Mouse (Mus musculus): ENCODE measurements at regions not wholly inside any gene's neighbourhood (a gene's known extent, or its start where the extent isn't known, plus 50 kb on each side); places are given as distances from the start of the nearest gene placed in this dataset.
A peak's percentile ranks its signal among the peaks of the same experiment; 100 is the strongest.

- DNase-seq (ENCODE audit: low read depth, low spot score): peak; percentile 35
Observed at GRCm38 (mm10) chr13:78580863-78581595, 381.5 kb upstream of the Nr2f1 start.

GRCm38 (mm10) chr13:78577497-78577896 lies 377.9 kb upstream of the Nr2f1 start:
- no peak for DNase-seq (ENCODE audit: low read depth, low spot score)

- peak; percentile 69 for DNase-seq (ENCODE audit: low read depth, low spot score)
Observed at GRCm38 (mm10) chr13:78576300-78577296, 377.0 kb upstream of the Nr2f1 start.

GRCm38 (mm10) chr13:78571093-78571492 lies 371.5 kb upstream of the Nr2f1 start:
- DNase-seq (ENCODE audit: low read depth, low spot score): no peak

- peak; percentile 11 for DNase-seq (ENCODE audit: low read depth, low spot score)
Observed at GRCm38 (mm10) chr13:78524446-78524937, 324.9 kb upstream of the Nr2f1 start.

- DNase-seq (ENCODE audit: low read depth, low spot score): no peak
Observed at GRCm38 (mm10) chr13:78520771-78521170, 321.2 kb upstream of the Nr2f1 start.

GRCm38 (mm10) chr13:78520186-78520585 lies 320.6 kb upstream of the Nr2f1 start:
- no peak for DNase-seq (ENCODE audit: low read depth, low spot score)

- no peak for DNase-seq (ENCODE audit: low read depth, low spot score)
Observed at GRCm38 (mm10) chr13:78500551-78500950, 301.0 kb upstream of the Nr2f1 start.

GRCm38 (mm10) chr13:78483760-78484357 lies 284.3 kb upstream of the Nr2f1 start:
- DNase-seq (ENCODE audit: low read depth, low spot score): peak; percentile 4

- peak; percentile 12 for DNase-seq (ENCODE audit: low read depth, low spot score)
Observed at GRCm38 (mm10) chr13:78482929-78483759, 283.6 kb upstream of the Nr2f1 start.

GRCm38 (mm10) chr13:78451333-78452070 lies 251.9 kb upstream of the Nr2f1 start:
- DNase-seq (ENCODE audit: low read depth, low spot score): no peak

GRCm38 (mm10) chr13:78446726-78447031 lies 247.1 kb upstream of the Nr2f1 start:
- no peak for DNase-seq (ENCODE audit: low read depth, low spot score)

GRCm38 (mm10) chr13:78445891-78446725 lies 246.6 kb upstream of the Nr2f1 start:
- peak; percentile 67 for DNase-seq (ENCODE audit: low read depth, low spot score)

- DNase-seq (ENCODE audit: low read depth, low spot score): no peak
Observed at GRCm38 (mm10) chr13:78444691-78445349, 245.3 kb upstream of the Nr2f1 start.

GRCm38 (mm10) chr13:78428469-78428868 lies 228.9 kb upstream of the Nr2f1 start:
- no peak for DNase-seq (ENCODE audit: low read depth, low spot score)

- DNase-seq (ENCODE audit: low read depth, low spot score): no peak
Observed at GRCm38 (mm10) chr13:78428084-78428445, 228.5 kb upstream of the Nr2f1 start.

- peak; percentile 74 for DNase-seq (ENCODE audit: low read depth, low spot score)
Observed at GRCm38 (mm10) chr13:78427141-78428083, 227.9 kb upstream of the Nr2f1 start.
